Mouse (Mus musculus) hindbrain, embryonic 15.5 days (tissue): ENCODE results near the gene Sash1. TPM values are rescaled to one million over a fixed set of nuclear protein-coding genes. Genes with fewer than 3 reads are reported as not detected.

Experiments
- ATAC-seq: fragments of 200-750 bp; cut with Nextera tagmentation; 2 replicates; pipeline ENCODE4 v1.8.0; 2017; ENCODE audit warnings: low read depth, moderate number of reproducible peaks, moderate TSS enrichment; ENCODE audit not compliant: low FRiP score
- H3K27ac ChIP-seq: fragments of 300-500 bp; sonication (generic); replicated peaks from 2 replicates; pipeline ENCODE4 v1.5.1; 2015; ENCODE audit warnings: mild to moderate bottlenecking, inconsistent platforms
- H3K27me3 ChIP-seq: fragments of 300-500 bp; sonication (generic); 2 replicates; pipeline ENCODE4 v1.6.1; 2015; ENCODE audit warnings: control low read depth, inconsistent platforms
- H3K36me3 ChIP-seq: fragments of 300-500 bp; sonication (generic); 2 replicates; pipeline ENCODE4 v1.6.1; 2015; ENCODE audit warnings: control low read depth, inconsistent platforms
- H3K4me1 ChIP-seq: fragments of 300-500 bp; sonication (generic); replicated peaks from 2 replicates; pipeline ENCODE4 v1.6.1; 2015; ENCODE audit warnings: control low read depth, inconsistent platforms
- H3K4me2 ChIP-seq: fragments of 300-500 bp; sonication (generic); 2 replicates; pipeline ENCODE4 v1.6.1; 2015; ENCODE audit warnings: moderate library complexity, mild to moderate bottlenecking, inconsistent platforms
- H3K4me3 ChIP-seq: fragments of 300-500 bp; sonication (generic); 2 replicates; pipeline ENCODE4 v1.5.1; 2015; ENCODE audit warnings: mild to moderate bottlenecking, inconsistent platforms
- H3K9ac ChIP-seq: fragments of 300-500 bp; sonication (generic); 2 replicates; pipeline ENCODE4 v1.6.1; 2015; ENCODE audit warnings: inconsistent platforms
- H3K9me3 ChIP-seq: fragments of 300-500 bp; sonication (generic); 2 replicates; pipeline ENCODE4 v1.6.1; 2016; ENCODE audit warnings: control low read depth, inconsistent platforms
- WGBS: fragments of 180-500 bp; shearing (Covaris S2); methylation state at CpG from one replicate; pipeline ENCODE4 v1.1.7; 2015; 5-methylcytosine and 5-hydroxymethylcytosine counted together
- polyA plus RNA-seq: library from polyadenylated mRNA; unstranded; fragments of >200 nt; fragmentation: Nextera tagmentation; extraction: Ambion mirVana; gene quantifications from 2 replicates; pipeline ENCODE4 v1.2.1, GENCODE M21; 2015

Sash1 gene
- polyA plus RNA-seq, 1 experiment from 2014 or later: 3.1 TPM

DNA sequence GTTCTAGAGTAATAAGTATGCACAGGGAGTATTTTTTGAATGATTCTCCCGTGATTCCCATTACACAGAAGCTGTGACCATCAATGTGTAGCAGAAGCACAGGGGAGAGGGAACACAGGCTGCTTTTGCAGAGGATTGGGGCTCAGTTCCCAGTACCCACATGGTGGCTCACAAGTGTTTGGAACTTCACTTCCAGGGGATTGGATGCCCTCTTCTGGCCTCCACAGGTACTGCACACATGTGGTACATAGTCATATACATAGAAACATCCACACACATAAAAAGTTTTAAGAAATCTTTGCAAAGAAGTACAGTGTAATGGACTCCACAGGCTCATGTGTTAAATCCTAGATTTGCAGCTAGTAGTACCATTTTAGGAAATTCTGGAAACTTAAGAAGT, 199.7 kb downstream of the Sash1 start:
- no peak overlapping the region for H3K4me2 ChIP-seq
- H3K27ac ChIP-seq: no peak overlapping the region
- H3K27me3 ChIP-seq: no peaks in the 10 kb centered on the region
- H3K4me1 ChIP-seq: no peaks in the 10 kb centered on the region
- no peak overlapping the region for H3K9ac ChIP-seq
- no peaks in the 10 kb centered on the region for H3K9me3 ChIP-seq
- 77% methylated on average over 1 of the region's 1 CpGs for WGBS
- no peak overlapping the region for H3K4me3 ChIP-seq
- no peaks in the 10 kb centered on the region for H3K36me3 ChIP-seq
- no peak for ATAC-seq

- Histone ChIP-seq H3K4me1 (no peaks in the 10 kb centered on the region), H3K36me3 (no peaks in the 10 kb centered on the region), H3K9me3 (no peaks in the 10 kb centered on the region), H3K27me3 (no peaks in the 10 kb centered on the region), H3K27ac (no peak overlapping the region), H3K9ac (no peak overlapping the region), H3K4me2 (no peak overlapping the region), H3K4me3 (no peak overlapping the region)
- 92% methylated on average over 7 of the region's 7 CpGs for WGBS
- no peak for ATAC-seq
Measured at GRCm38 (mm10) chr10:8685269-8685668, 200.6 kb downstream of the Sash1 start.

- Histone ChIP-seq H3K9me3 (no peaks in the 10 kb centered on the region), H3K36me3 (no peaks in the 10 kb centered on the region), H3K27me3 (no peaks in the 10 kb centered on the region), H3K9ac (no peak overlapping the region), H3K4me1 (no peaks in the 10 kb centered on the region), H3K27ac (no peak overlapping the region), H3K4me2 (no peak overlapping the region), H3K4me3 (no peak overlapping the region)
- WGBS: 24% methylated on average over 4 of the region's 4 CpGs
- ATAC-seq: no peak
Measured at GRCm38 (mm10) chr10:8682900-8683299, 203.0 kb downstream of the Sash1 start.

DNA sequence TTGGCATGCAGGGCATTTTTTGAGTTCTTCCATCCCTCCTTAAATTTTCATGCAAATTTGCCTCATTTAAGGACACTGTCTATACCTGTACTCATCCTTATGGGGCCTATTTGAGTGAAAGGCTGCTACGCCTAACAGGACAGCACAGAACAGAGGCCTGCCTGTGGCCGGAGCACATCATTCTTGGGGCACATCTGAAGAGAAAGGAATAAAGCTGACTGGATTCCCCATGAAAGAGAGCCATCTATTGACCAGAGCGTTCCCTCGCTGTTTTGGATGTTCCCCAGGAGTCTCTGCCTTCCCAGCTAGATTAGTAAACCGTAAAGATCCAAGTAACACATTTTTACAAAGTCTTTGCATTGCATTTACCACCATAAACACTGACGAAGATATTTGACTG, 203.5 kb downstream of the Sash1 start:
- no peaks in the 10 kb centered on the region for H3K36me3 ChIP-seq
- 79% methylated on average over 6 of the region's 6 CpGs for WGBS
- H3K4me2 ChIP-seq: no peak overlapping the region
- no peaks in the 10 kb centered on the region for H3K9me3 ChIP-seq
- no peak overlapping the region for H3K9ac ChIP-seq
- H3K4me1 ChIP-seq: no peaks in the 10 kb centered on the region
- H3K27ac ChIP-seq: no peak overlapping the region
- no peak overlapping the region for H3K4me3 ChIP-seq
- ATAC-seq: no peak
- H3K27me3 ChIP-seq: no peaks in the 10 kb centered on the region

- 88% methylated on average over 5 of the region's 5 CpGs for WGBS
- no peaks in the 10 kb centered on the region for H3K36me3 ChIP-seq
- no peaks in the 10 kb centered on the region for H3K4me1 ChIP-seq
- no peak overlapping the region for H3K4me3 ChIP-seq
- H3K9me3 ChIP-seq: no peaks in the 10 kb centered on the region
- H3K27me3 ChIP-seq: no peaks in the 10 kb centered on the region
- no peak overlapping the region for H3K27ac ChIP-seq
- no peak overlapping the region for H3K4me2 ChIP-seq
- ATAC-seq: no peak
- no peak overlapping the region for H3K9ac ChIP-seq
Measured at GRCm38 (mm10) chr10:8676722-8677121, 209.1 kb downstream of the Sash1 start.
